Mouse (Mus musculus) E14TG2a.4 (cell line): Measurements from ENCODE around the gene Inpp4b.
A peak's percentile ranks its signal among the peaks of the same experiment; 100 is the strongest.

ENCODE experiments used
- H3K27me3 ChIP-seq: 2 replicates; pipeline ENCODE4 v1.6.1; 2014; ENCODE audit warnings: low read length, control low read depth; ENCODE audit not compliant: insufficient read depth
- H3K36me3 ChIP-seq: 2 replicates; pipeline ENCODE4 v1.6.1; 2014; ENCODE audit warnings: low read length, control low read depth; ENCODE audit not compliant: insufficient read depth
- H3K4me1 ChIP-seq: replicated peaks from 2 replicates; pipeline ENCODE4 v1.6.1; 2014; ENCODE audit warnings: low read depth, low read length, control low read depth
- H3K4me3 ChIP-seq: replicated peaks from 2 replicates; pipeline ENCODE4 v1.5.1; 2014; ENCODE audit warnings: mild to moderate bottlenecking, low read length
- H3K9me3 ChIP-seq: 2 replicates; pipeline ENCODE4 v1.6.1; 2014; ENCODE audit warnings: low read length, control low read depth
- CTCF ChIP-seq: conservative IDR thresholded peaks from 2 replicates; pipeline ENCODE4 v1.5.1; 2014; ENCODE audit warnings: low read length
- NANOG ChIP-seq: IDR thresholded peaks from 2 replicates; pipeline ENCODE4 v1.6.1; 2014; ENCODE audit warnings: borderline replicate concordance, low read length, mixed read lengths
- POU5F1 ChIP-seq: IDR thresholded peaks from 2 replicates; pipeline ENCODE4 v1.6.1; 2014; ENCODE audit warnings: low read length, borderline replicate concordance

Gene Inpp4b

DNA sequence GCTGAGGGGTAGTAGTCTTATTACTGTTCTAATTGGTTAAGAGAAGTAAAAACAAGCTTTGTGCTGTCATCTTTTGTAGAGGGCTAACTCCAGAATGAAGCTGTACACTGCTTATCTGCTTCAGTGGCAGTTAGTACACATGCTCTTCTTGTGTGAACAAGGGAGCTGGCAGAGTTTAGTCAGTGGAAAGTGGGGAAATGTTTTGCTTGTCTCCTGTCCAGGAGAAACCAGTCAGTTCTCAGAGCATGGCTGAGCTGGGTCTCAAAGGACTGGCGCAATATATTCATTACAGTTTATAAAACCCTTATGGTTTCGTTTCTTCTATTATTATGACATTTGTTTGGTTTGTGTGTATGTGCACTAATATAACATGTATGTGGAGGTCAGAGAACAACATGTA, 610.7 kb downstream of the Inpp4b start:
- Histone ChIP-seq H3K36me3 (no peaks in the 10 kb centered on the region), H3K4me3 (no peak overlapping the region), H3K27me3 (no peaks in the 10 kb centered on the region), H3K4me1 (no peaks in the 10 kb centered on the region), H3K9me3 (no peaks in the 10 kb centered on the region)
- TF ChIP-seq POU5F1, result no peak
- TF ChIP-seq NANOG, result no peak
- no peak for TF ChIP-seq CTCF

DNA sequence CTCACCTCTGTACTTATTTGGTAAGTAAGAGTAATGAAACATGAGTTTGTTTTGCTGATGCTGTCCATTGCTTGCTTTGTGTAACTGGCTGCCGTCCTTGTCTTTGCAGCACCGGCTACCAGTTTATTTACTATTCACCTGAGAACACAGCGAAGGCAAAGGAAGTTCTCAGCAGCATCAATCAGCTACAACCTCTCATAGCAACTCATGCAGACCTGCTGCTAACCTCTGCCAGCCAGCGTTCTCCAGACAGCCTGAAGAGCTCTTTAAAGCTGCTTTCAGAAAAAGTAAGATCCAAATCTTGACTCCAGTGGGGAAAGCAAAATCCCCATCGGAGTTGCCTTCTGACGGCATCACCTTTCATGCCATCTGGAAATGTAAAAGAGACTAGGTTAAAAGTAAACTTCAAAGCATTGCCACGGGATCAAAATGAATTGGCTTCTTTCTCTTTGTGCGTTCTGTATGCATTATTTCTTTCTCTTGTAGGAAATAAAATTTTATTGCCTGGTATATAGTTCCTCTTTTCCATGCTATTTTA, 642.8 kb downstream of the Inpp4b start:
- no peak overlapping the region for H3K4me3 ChIP-seq
- TF ChIP-seq NANOG (no peak), CTCF (no peak), POU5F1 (no peak)
- H3K36me3 ChIP-seq, result no peaks in the 10 kb centered on the region
- H3K9me3 ChIP-seq, result no peaks in the 10 kb centered on the region
- no peaks in the 10 kb centered on the region for H3K27me3 ChIP-seq
- 0 out of 2 replicates have a peak, but pooled peaks cover 2% of the 10 kb centered on the region for H3K4me1 ChIP-seq

- no peaks in the 10 kb centered on the region for H3K9me3 ChIP-seq
- H3K4me3 ChIP-seq, result no peak overlapping the region
- TF ChIP-seq POU5F1, result no peak
- H3K36me3 ChIP-seq, result no peaks in the 10 kb centered on the region
- no peaks in the 10 kb centered on the region for H3K4me1 ChIP-seq
- H3K27me3 ChIP-seq, result no peaks in the 10 kb centered on the region
These were observed 650.6 kb downstream of the Inpp4b start for GRCm38 (mm10) chr8:81992966-81993365.

GRCm38 (mm10) chr8:81996239-81996638, 653.9 kb downstream of the Inpp4b start:
- Histone ChIP-seq H3K36me3 (no peaks in the 10 kb centered on the region), H3K27me3 (no peaks in the 10 kb centered on the region), H3K4me3 (no peak overlapping the region), H3K9me3 (no peaks in the 10 kb centered on the region), H3K4me1 (no peaks in the 10 kb centered on the region)
- TF ChIP-seq CTCF (no peak), POU5F1 (no peak), NANOG (no peak)

GRCm38 (mm10) chr8:81996823-81997222, 654.5 kb downstream of the Inpp4b start:
- H3K9me3 ChIP-seq, result no peaks in the 10 kb centered on the region
- H3K4me3 ChIP-seq, result no peak overlapping the region
- TF ChIP-seq CTCF (no peak), POU5F1 (no peak), NANOG (no peak)
- H3K36me3 ChIP-seq, result no peaks in the 10 kb centered on the region
- H3K27me3 ChIP-seq, result no peaks in the 10 kb centered on the region
- H3K4me1 ChIP-seq, result no peaks in the 10 kb centered on the region

DNA sequence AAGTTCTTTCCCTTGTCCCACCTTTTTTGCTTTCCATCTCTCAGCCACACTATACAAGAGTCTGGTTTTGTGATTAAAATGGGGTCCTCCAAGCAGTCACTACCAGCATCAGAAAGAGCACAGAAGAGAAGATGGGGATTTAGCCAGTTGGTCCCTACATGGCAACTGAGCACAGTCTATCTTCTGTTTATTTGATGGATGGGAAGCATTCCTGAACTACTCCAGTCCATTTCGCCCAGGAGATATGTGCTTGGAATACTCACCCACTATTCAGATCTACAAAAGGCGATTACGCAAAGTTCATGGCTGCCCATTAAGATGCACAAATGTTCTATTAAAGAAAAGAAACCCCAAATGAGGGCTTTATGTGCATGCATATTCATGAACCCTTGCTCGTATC, 661.8 kb downstream of the Inpp4b start:
- Histone ChIP-seq H3K36me3 (no peaks in the 10 kb centered on the region), H3K4me1 (no peaks in the 10 kb centered on the region), H3K4me3 (no peak overlapping the region), H3K9me3 (no peaks in the 10 kb centered on the region), H3K27me3 (no peaks in the 10 kb centered on the region)
- TF ChIP-seq NANOG, result peak; percentile 54; the same call in 1 of the 2 replicates
- TF ChIP-seq CTCF, result no peak
- peak; percentile 33; the same call in 1 of the 2 replicates for TF ChIP-seq POU5F1

GRCm38 (mm10) chr8:82005466-82005865, 663.1 kb downstream of the Inpp4b start:
- Histone ChIP-seq H3K36me3 (no peaks in the 10 kb centered on the region), H3K4me1 (no peaks in the 10 kb centered on the region), H3K27me3 (no peaks in the 10 kb centered on the region), H3K4me3 (no peak overlapping the region), H3K9me3 (no peaks in the 10 kb centered on the region)
- TF ChIP-seq POU5F1 (no peak), CTCF (no peak), NANOG (no peak)

- no peaks in the 10 kb centered on the region for H3K4me1 ChIP-seq
- TF ChIP-seq POU5F1, result no peak
- TF ChIP-seq CTCF, result no peak
- no peak for TF ChIP-seq NANOG
- no peaks in the 10 kb centered on the region for H3K27me3 ChIP-seq
- no peaks in the 10 kb centered on the region for H3K9me3 ChIP-seq
- H3K4me3 ChIP-seq, result no peak overlapping the region
- no peaks in the 10 kb centered on the region for H3K36me3 ChIP-seq
These were observed 675.4 kb downstream of the Inpp4b start for GRCm38 (mm10) chr8:82017792-82018191.

GRCm38 (mm10) chr8:82027401-82027800, 685.0 kb downstream of the Inpp4b start:
- H3K4me1 ChIP-seq, result no peaks in the 10 kb centered on the region
- no peaks in the 10 kb centered on the region for H3K36me3 ChIP-seq
- no peaks in the 10 kb centered on the region for H3K27me3 ChIP-seq
- TF ChIP-seq NANOG (no peak), CTCF (no peak), POU5F1 (no peak)
- H3K9me3 ChIP-seq, result no peaks in the 10 kb centered on the region
- H3K4me3 ChIP-seq, result no peak overlapping the region

DNA sequence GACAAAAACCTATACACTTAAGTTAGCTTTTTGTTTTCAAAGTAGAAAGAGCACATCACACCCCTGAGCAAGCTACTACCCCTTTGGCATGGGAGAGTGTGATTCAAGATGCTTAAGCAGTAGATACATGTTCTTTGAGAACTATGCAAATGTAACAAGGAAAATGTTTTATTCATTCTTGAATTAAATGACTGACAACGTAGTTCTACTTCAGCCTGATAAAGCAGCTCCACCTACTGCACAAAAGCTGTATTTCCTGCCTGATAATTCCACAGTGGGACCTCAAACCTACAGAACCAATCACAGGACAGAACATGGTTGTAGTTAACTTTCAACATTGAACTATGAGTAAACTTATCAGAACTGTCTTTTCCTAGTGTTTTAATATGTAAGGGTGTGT, 686.5 kb downstream of the Inpp4b start:
- no peaks in the 10 kb centered on the region for H3K4me1 ChIP-seq
- no peaks in the 10 kb centered on the region for H3K27me3 ChIP-seq
- H3K9me3 ChIP-seq, result no peaks in the 10 kb centered on the region
- no peaks in the 10 kb centered on the region for H3K36me3 ChIP-seq
- no peak for TF ChIP-seq POU5F1
- 0 out of 2 replicates have a peak, but pooled peaks have one; percentile 16 for TF ChIP-seq CTCF
- H3K4me3 ChIP-seq, result no peak overlapping the region
